Mouse (Mus musculus): ENCODE measurements at regions not wholly inside any gene's neighbourhood (a gene's known extent, or its start where the extent isn't known, plus 50 kb on each side); places are given as distances from the start of the nearest gene placed in this dataset.

DNA sequence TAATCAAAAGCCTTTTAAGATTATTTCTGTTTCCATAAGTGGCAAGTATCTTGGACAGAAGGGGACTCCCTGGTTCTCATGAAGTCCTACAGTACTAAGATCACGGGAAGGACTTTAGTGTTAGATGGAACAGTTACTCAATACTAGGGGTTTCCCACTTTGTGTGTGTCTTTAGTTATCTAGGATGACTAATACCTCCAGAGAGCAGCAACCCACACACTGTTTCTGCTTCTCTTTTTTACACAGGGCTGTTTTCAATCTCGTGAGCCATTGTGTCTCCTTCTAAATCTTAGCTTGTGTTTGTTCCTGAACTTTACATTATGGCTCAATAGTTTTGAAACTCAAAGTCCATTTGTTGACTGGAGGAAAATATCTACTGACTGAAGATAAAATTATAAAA lies 496.5 kb upstream of the Impg1 start:
- no peaks in the 10 kb centered on the region for H3K9me3 ChIP-seq (ENCODE audit: control insufficient read depth, low read length)
- no peak overlapping the region for H3K4me2 ChIP-seq (ENCODE audit: low read depth, severe bottlenecking)
- H3K36me3 ChIP-seq (ENCODE audit: control insufficient read depth, insufficient read depth, low read length) = no peaks in the 10 kb centered on the region
- no peaks in the 10 kb centered on the region for H3K4me1 ChIP-seq (ENCODE audit: control insufficient read depth, insufficient read depth, low read length)
- DNase-seq (ENCODE audit: low spot score) (no peak), ATAC-seq (ENCODE audit: insufficient number of reproducible peaks, low FRiP score, low TSS enrichment, low read depth) (no peak)
- 78% methylated on average over 2 of the region's 2 CpGs for WGBS
- no peak overlapping the region for H3K9ac ChIP-seq (ENCODE audit: low read length)
- H3K4me3 ChIP-seq (ENCODE audit: low read depth, low read length) = no peak overlapping the region
- H3K27ac ChIP-seq (replicated peaks; ENCODE audit: low read depth, low read length) = no peak overlapping the region
- H3K27me3 ChIP-seq (ENCODE audit: control insufficient read depth, insufficient read depth, low read length) = no peaks in the 10 kb centered on the region

DNA sequence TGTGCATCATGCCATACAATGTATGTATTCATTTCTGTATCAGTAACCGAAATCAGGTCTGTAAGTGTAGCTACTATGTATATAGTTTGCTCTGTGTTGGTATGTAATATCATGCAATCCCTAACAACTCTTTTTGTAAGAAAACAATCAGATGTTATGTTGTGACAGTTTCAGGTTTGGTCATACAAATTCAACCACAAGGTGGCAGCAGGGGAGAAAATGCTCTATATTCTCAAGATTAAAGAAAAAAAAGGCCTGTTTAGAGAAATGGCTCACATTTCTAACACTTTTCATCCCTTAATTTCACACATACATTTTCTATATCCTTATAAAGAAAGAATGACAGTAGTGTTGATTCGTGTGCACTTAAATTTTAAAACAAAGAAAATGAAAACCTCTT lies 477.7 kb upstream of the Impg1 start:
- no peak for ATAC-seq (ENCODE audit: insufficient number of reproducible peaks, low FRiP score, low TSS enrichment, low read depth)
- H3K27ac ChIP-seq (replicated peaks; ENCODE audit: low read depth, low read length) = no peak overlapping the region
- no peak overlapping the region for H3K4me3 ChIP-seq (ENCODE audit: low read depth, low read length)
- H3K36me3 ChIP-seq (ENCODE audit: control insufficient read depth, insufficient read depth, low read length) = no peaks in the 10 kb centered on the region
- no peaks in the 10 kb centered on the region for H3K4me1 ChIP-seq (ENCODE audit: control insufficient read depth, insufficient read depth, low read length)
- no peaks in the 10 kb centered on the region for H3K27me3 ChIP-seq (ENCODE audit: control insufficient read depth, insufficient read depth, low read length)
- H3K9ac ChIP-seq (ENCODE audit: low read length) = no peak overlapping the region
- no peaks in the 10 kb centered on the region for H3K9me3 ChIP-seq (ENCODE audit: control insufficient read depth, low read length)
- DNase-seq (ENCODE audit: low spot score) = peak; percentile 21
- 66% methylated on average over 2 of the region's 2 CpGs for WGBS
- H3K4me2 ChIP-seq (ENCODE audit: low read depth, severe bottlenecking) = no peak overlapping the region

DNA sequence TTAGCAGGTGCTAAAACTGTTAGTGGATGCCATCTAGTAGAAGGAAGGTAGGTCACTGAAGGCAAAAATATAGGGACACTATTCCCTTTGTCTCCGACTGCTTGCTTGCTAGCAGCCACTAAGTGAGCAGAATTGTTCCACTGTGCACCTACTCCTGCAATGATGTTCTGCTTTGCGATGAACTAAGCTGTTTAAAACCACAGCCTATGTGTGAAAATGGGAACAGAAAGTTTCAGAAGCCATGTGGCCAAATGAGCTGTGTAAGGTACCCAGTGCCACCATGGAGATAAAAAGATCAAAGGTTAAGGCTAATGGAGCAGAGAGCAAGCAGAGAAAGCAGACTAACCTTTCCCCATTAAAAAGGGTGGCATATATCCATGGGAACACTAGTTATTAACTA lies 476.1 kb upstream of the Impg1 start:
- no peak for DNase-seq (ENCODE audit: low spot score)
- Histone ChIP-seq H3K4me1 (ENCODE audit: control insufficient read depth, insufficient read depth, low read length) (no peaks in the 10 kb centered on the region), H3K27ac (replicated peaks; ENCODE audit: low read depth, low read length) (no peak overlapping the region), H3K4me2 (ENCODE audit: low read depth, severe bottlenecking) (no peak overlapping the region), H3K9me3 (ENCODE audit: control insufficient read depth, low read length) (no peaks in the 10 kb centered on the region), H3K36me3 (ENCODE audit: control insufficient read depth, insufficient read depth, low read length) (no peaks in the 10 kb centered on the region), H3K4me3 (ENCODE audit: low read depth, low read length) (no peak overlapping the region), H3K27me3 (ENCODE audit: control insufficient read depth, insufficient read depth, low read length) (no peaks in the 10 kb centered on the region), H3K9ac (ENCODE audit: low read length) (no peak overlapping the region)
- no peak for ATAC-seq (ENCODE audit: insufficient number of reproducible peaks, low FRiP score, low TSS enrichment, low read depth)
- 69% methylated on average over 2 of the region's 2 CpGs for whole genome bisulfite sequencing

DNA sequence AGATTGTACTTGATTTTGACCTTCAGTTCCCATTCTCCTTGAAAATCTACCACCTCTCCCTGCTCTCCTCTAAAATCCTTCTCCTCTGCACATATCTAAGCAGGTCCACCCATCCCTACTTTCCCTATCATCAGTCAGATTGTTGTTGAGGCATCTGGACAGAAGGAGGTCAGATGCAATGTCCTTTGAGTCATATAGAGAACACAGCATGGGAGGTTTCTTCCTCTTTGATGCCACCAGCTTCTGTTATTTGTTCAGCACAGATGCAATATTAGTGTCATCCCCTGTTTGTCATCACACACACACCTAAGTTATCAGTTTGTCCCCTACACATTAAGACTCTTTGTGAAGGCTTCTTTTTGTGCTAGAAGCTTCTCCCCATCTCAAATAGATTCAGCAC lies 473.0 kb upstream of the Impg1 start:
- DNase-seq (ENCODE audit: low spot score) (no peak), ATAC-seq (ENCODE audit: insufficient number of reproducible peaks, low FRiP score, low TSS enrichment, low read depth) (no peak)
- Histone ChIP-seq H3K36me3 (ENCODE audit: control insufficient read depth, insufficient read depth, low read length) (no peaks in the 10 kb centered on the region), H3K4me3 (ENCODE audit: low read depth, low read length) (no peak overlapping the region), H3K9me3 (ENCODE audit: control insufficient read depth, low read length) (no peaks in the 10 kb centered on the region), H3K4me2 (ENCODE audit: low read depth, severe bottlenecking) (no peak overlapping the region), H3K27me3 (ENCODE audit: control insufficient read depth, insufficient read depth, low read length) (no peaks in the 10 kb centered on the region), H3K4me1 (ENCODE audit: control insufficient read depth, insufficient read depth, low read length) (no peaks in the 10 kb centered on the region), H3K9ac (ENCODE audit: low read length) (no peak overlapping the region), H3K27ac (replicated peaks; ENCODE audit: low read depth, low read length) (no peak overlapping the region)

DNA sequence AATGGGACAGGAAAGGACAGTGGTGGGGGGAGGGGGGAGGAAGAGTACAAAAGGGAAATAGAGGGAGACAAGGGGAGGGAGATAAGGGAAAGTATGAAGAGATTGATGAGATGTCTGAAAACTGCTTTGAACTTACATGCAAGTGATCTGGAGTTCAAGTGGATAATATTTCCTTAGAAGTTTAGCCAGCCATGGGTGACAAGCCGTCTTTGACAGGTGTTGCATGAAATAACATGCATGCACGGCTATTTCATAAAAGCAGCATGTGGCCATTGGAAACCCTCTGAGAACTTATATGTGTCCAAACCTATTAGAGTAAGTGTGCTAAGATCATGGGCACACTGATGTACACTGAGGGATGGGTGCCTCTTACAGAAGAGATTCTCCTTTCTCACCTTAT lies 465.3 kb upstream of the Impg1 start:
- Histone ChIP-seq H3K36me3 (ENCODE audit: control insufficient read depth, insufficient read depth, low read length) (no peaks in the 10 kb centered on the region), H3K4me2 (ENCODE audit: low read depth, severe bottlenecking) (no peak overlapping the region), H3K4me1 (ENCODE audit: control insufficient read depth, insufficient read depth, low read length) (no peaks in the 10 kb centered on the region), H3K4me3 (ENCODE audit: low read depth, low read length) (no peak overlapping the region), H3K9me3 (ENCODE audit: control insufficient read depth, low read length) (no peaks in the 10 kb centered on the region), H3K27ac (replicated peaks; ENCODE audit: low read depth, low read length) (no peak overlapping the region), H3K9ac (ENCODE audit: low read length) (no peak overlapping the region), H3K27me3 (ENCODE audit: control insufficient read depth, insufficient read depth, low read length) (no peaks in the 10 kb centered on the region)
- ATAC-seq (ENCODE audit: insufficient number of reproducible peaks, low FRiP score, low TSS enrichment, low read depth) (no peak), DNase-seq (ENCODE audit: low spot score) (no peak)
- 65% methylated on average over 2 of the region's 2 CpGs for WGBS

DNA sequence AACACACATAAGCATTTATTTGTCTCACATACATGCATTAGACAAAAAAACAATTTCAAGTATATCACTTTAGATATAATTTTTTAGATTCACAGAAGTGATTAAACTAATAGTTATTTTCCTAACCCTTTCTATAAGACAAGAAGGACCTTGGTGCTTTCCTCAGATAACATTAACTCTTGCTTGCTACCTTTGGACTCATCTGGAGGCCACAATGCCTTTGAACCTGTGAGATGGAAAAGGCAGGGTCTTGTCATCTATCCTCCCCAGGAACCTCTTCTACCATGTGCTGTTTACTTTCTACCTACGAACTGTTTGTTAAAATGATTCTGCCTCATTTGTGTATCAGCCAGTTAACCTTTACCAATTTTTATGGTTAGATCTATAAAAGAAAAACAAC lies 455.0 kb upstream of the Impg1 start:
- Histone ChIP-seq H3K27me3 (ENCODE audit: control insufficient read depth, insufficient read depth, low read length) (no peaks in the 10 kb centered on the region), H3K4me2 (ENCODE audit: low read depth, severe bottlenecking) (no peak overlapping the region), H3K9me3 (ENCODE audit: control insufficient read depth, low read length) (no peaks in the 10 kb centered on the region), H3K4me3 (ENCODE audit: low read depth, low read length) (no peak overlapping the region), H3K36me3 (ENCODE audit: control insufficient read depth, insufficient read depth, low read length) (no peaks in the 10 kb centered on the region), H3K27ac (replicated peaks; ENCODE audit: low read depth, low read length) (no peak overlapping the region), H3K4me1 (ENCODE audit: control insufficient read depth, insufficient read depth, low read length) (no peaks in the 10 kb centered on the region), H3K9ac (ENCODE audit: low read length) (no peak overlapping the region)
- no peak for ATAC-seq (ENCODE audit: insufficient number of reproducible peaks, low FRiP score, low TSS enrichment, low read depth)
- WGBS = 82% methylated on average over 1 of the region's 1 CpGs
- DNase-seq (ENCODE audit: low spot score) = no peak

DNA sequence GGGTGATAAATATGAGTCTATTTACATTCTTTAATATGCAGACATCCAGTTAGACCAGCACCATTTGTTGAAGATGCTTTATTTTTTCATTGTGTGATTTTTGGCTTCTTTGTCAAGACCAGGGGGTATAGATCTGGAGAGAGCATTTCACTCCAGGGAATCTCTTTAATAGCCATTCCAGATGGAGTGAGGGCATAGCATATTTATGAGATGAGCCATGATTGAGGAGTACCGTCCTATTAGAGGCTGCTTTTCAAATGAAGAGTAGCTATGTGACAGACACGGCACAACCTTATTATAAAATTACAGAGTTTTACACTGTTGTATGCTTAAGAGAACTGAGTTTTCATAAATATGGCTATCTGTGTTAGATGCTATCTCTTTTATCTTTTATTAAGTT lies 448.6 kb upstream of the Impg1 start:
- no peak overlapping the region for H3K4me2 ChIP-seq (ENCODE audit: low read depth, severe bottlenecking)
- no peak for DNase-seq (ENCODE audit: low spot score)
- no peak overlapping the region for H3K27ac ChIP-seq (replicated peaks; ENCODE audit: low read depth, low read length)
- H3K9me3 ChIP-seq (ENCODE audit: control insufficient read depth, low read length) = no peaks in the 10 kb centered on the region
- H3K27me3 ChIP-seq (ENCODE audit: control insufficient read depth, insufficient read depth, low read length) = no peaks in the 10 kb centered on the region
- H3K4me1 ChIP-seq (ENCODE audit: control insufficient read depth, insufficient read depth, low read length) = no peaks in the 10 kb centered on the region
- WGBS = 82% methylated on average over 2 of the region's 2 CpGs
- no peaks in the 10 kb centered on the region for H3K36me3 ChIP-seq (ENCODE audit: control insufficient read depth, insufficient read depth, low read length)
- no peak overlapping the region for H3K9ac ChIP-seq (ENCODE audit: low read length)
- ATAC-seq (ENCODE audit: insufficient number of reproducible peaks, low FRiP score, low TSS enrichment, low read depth) = no peak
- no peak overlapping the region for H3K4me3 ChIP-seq (ENCODE audit: low read depth, low read length)

DNA sequence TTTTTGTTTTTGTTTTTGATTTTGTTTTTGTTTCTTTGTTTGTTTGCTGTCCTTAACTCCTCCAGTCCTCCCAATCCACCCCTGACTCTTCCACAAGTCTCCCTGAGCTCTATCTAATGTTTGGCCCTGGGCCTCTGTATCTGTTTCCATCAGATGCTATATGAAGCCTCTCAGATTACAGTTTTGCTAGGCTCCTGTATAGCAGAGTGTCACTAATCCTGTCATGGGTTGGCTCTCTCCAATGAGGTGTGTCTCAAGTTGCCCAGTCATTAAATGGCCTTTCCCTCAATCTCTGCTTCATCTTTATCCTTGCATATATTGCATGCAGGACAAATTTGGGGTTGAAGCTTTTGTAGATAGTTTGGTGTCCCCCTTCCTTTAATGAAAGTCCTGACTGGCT lies 446.9 kb upstream of the Impg1 start:
- no peaks in the 10 kb centered on the region for H3K9me3 ChIP-seq (ENCODE audit: control insufficient read depth, low read length)
- no peaks in the 10 kb centered on the region for H3K27me3 ChIP-seq (ENCODE audit: control insufficient read depth, insufficient read depth, low read length)
- H3K9ac ChIP-seq (ENCODE audit: low read length) = no peak overlapping the region
- DNase-seq (ENCODE audit: low spot score) (no peak), ATAC-seq (ENCODE audit: insufficient number of reproducible peaks, low FRiP score, low TSS enrichment, low read depth) (no peak)
- no peaks in the 10 kb centered on the region for H3K4me1 ChIP-seq (ENCODE audit: control insufficient read depth, insufficient read depth, low read length)
- no peak overlapping the region for H3K4me3 ChIP-seq (ENCODE audit: low read depth, low read length)
- H3K27ac ChIP-seq (replicated peaks; ENCODE audit: low read depth, low read length) = no peak overlapping the region
- no peaks in the 10 kb centered on the region for H3K36me3 ChIP-seq (ENCODE audit: control insufficient read depth, insufficient read depth, low read length)
- H3K4me2 ChIP-seq (ENCODE audit: low read depth, severe bottlenecking) = no peak overlapping the region

DNA sequence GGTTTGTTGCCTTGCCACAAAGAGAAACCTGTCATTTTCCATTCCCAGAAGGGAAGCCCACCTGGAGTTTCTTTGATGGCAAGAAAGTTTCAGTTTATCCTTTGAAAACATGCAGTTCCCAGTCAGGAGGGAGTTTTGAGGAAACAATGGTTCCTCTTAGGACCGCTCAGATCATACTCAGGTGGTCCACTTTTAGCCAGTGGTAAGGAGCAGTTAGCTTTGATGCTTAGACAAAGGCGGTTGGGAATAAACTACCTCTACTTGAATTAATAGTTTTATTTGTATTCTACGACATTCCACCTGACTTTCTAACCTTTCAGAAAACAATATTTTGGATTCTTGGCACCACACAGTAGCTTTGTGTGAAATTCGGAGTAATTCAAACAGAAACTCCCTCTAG lies 401.5 kb upstream of the Impg1 start:
- Histone ChIP-seq H3K4me3 (ENCODE audit: low read depth, low read length) (no peak overlapping the region), H3K4me1 (ENCODE audit: control insufficient read depth, insufficient read depth, low read length) (no peaks in the 10 kb centered on the region), H3K9ac (ENCODE audit: low read length) (no peak overlapping the region), H3K4me2 (ENCODE audit: low read depth, severe bottlenecking) (no peak overlapping the region), H3K27ac (replicated peaks; ENCODE audit: low read depth, low read length) (no peak overlapping the region), H3K27me3 (ENCODE audit: control insufficient read depth, insufficient read depth, low read length) (no peaks in the 10 kb centered on the region), H3K9me3 (ENCODE audit: control insufficient read depth, low read length) (no peaks in the 10 kb centered on the region), H3K36me3 (ENCODE audit: control insufficient read depth, insufficient read depth, low read length) (no peaks in the 10 kb centered on the region)
- ATAC-seq (ENCODE audit: insufficient number of reproducible peaks, low FRiP score, low TSS enrichment, low read depth) (no peak), DNase-seq (ENCODE audit: low spot score) (no peak)
- WGBS = 78% methylated on average over 4 of the region's 4 CpGs

Data from limb, embryonic 11.5 days (tissue).